Mouse (Mus musculus): ENCODE data around the gene Lsamp.

DNA sequence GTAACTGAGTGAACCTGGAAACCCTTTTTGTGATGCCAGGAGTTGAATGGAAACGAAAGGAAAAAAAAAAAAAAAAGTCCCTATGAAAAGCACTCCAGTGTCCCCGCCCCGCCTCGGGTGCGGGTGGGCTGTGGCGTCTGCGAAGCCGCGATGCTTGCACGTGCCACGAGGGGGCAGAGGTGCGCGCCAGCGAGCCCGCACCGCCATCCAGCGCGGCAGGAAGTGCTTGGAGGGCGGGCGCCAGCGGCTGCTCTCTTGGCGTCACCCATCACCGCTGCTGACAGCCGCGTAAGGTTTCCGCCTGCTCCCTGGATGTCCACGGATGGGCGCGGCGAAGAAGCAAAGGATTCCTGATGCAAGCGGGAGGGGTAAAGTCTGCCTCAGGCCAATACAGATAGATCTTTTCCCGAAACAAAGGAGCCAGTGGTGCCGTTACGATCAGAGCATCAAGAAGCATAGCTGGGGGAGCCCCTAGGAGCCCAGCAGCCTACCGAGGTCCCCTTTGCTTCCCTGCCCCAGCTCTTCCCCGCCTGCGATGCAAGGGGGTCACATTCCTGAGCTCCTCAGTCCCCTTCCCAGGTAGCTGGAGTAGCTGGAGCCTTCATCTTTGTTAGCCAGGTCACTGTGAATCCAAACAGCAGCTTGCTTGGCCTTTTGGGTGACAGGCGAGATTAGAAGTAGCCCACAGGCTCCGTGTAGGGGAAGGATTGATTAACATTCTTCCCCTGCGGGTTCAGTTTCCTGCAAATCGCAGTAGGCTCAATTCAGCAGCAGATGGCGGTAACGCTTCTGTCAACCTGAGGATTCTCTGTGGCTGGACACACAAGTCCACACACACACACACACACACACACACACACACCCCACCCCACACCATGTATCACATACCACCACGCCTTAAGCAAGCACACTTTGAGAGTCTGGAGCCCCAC, 2206.2 kb downstream of the Lsamp start:
- TF ChIP-seq POLR2A (IDR thresholded peaks at IDR 0.05; ENCODE audit: insufficient read length, low read depth) (peak; percentile 67), POLR2AphosphoS2 (IDR thresholded peaks at IDR 0.05; ENCODE audit: insufficient read length, low read depth) (peak; percentile 66), MAX (IDR thresholded peaks at IDR 0.05; ENCODE audit: low read depth) (no peak), REST (IDR thresholded peaks at IDR 0.05; ENCODE audit: insufficient read depth, insufficient read length) (no peak)
